Mouse (Mus musculus) hindbrain, embryonic 15.5 days (tissue): ENCODE results near the gene Ctnnb1. TPM values are rescaled to one million over a fixed set of nuclear protein-coding genes. Genes with fewer than 3 reads are reported as not detected.

Experiments
- microRNA-seq: library from miRNA; unstranded; fragments of <30 nt; microRNA quantifications from one replicate; pipeline ENCODE4, GENCODE M21; 2016
- polyA plus RNA-seq: library from polyadenylated mRNA; unstranded; fragments of >200 nt; fragmentation: Nextera tagmentation; extraction: Ambion mirVana; gene quantifications from 2 replicates; pipeline ENCODE4 v1.2.1, GENCODE M21; 2015

Gene Ctnnb1
- polyA plus RNA-seq, 1 experiment from 2014 or later = 394 TPM

Small RNA genes within 50 kb of the gene (microRNA-seq; reads per million reads assigned to microRNA genes)
- gene Mir7090 = not detected
